Mouse (Mus musculus) megakaryocyte-erythroid progenitor cell, adult 5-6 weeks (primary cell): ENCODE data around the gene Zfp706. TPM values are rescaled to one million over a fixed set of nuclear protein-coding genes. Genes with fewer than 3 reads are reported as not detected.

ENCODE experiments used
- ATAC-seq: replicated peaks from 2 replicates; pipeline ENCODE4 v1.8.0; 2016; ENCODE audit warnings: mild to moderate bottlenecking, inconsistent platforms; ENCODE audit not compliant: severe bottlenecking, poor library complexity, low FRiP score, low TSS enrichment
- total RNA-seq, 2 experiments: library from RNA; stranded (forward) in 1 of 2; stranded (reverse) in 1 of 2; fragments of 200-1000, 215-1000 nt in 1 of 2; fragments of >200 nt in 1 of 2; fragmentation: Nextera tagmentation in 1 of 2; gene quantifications; 2 replicates each; pipeline ENCODE4 v1.2.3; 2014 to 2017

The Zfp706 gene
- total RNA-seq, 2 experiments from 2014 or later: 38.9 to 69.0 TPM

DNA sequence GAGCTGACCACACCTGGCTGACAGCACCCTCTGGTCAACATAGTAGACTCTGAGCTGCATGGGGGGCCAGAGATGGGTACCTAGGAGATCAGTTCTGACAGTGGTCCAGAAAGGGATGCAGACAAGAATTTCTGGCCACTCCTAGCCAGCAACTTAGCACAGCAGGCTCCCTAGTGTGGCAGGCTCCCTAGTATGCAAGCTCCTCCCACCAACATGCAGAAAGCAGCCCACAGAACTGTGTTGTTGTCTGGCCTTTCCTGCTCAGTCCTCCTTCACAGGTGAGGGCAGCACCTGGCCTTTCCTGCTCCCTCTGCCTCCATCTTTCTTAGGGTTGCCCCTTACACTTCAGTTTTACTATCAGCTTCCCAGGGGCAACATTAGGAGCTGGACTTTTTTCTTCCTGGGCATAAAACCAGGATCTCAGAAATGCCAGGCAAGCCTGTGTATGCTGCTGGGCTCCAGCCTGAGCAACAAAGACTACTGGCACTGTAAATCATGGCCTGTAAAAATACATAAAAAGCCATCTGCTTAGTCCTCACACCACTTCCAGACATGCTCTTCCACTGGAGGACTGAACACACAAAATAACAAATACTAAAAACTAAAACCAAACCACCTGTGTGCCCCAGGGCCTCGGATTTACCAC, 22.5 kb downstream of the Zfp706 start:
- ATAC-seq: no peak

DNA sequence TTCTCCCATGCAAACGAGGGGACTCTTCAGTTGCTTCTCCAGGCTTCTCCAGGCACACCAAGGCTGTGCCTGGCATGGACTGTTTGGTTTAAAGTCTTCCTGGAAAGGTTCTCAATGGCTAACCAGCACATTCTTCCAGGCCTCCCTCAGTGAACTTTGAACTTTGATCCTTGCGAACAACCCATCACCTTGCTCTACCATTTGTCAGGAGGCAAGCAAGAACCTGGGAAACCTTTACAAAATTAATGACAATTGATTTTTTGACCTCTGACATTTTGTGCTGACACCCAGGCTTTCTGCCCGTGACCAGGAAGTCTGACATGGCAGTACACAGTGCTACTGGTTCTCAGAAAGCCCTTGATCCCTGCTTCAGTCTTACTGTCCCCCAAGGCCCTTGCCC, 24.1 kb downstream of the Zfp706 start:
- ATAC-seq: no peak

DNA sequence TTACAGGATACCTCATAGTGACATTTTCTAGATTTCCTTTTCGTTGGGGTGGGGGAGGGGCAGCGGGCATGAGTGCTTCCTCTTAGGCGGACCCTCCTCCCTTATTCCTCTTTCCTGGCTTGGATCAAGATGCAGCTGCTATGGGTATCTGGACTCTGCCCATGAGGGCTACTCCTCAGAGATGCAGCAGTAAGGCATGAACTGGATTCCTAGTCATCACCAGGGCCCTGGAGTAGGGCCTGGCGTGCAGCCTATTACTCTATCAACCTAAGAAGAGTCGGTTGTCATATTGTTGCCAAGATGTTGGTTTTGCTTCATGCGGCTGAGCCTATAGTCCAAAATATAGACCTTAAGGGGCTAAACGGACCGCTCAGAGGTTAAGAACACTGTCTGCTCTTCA, 27.3 kb downstream of the Zfp706 start:
- no peak for ATAC-seq

DNA sequence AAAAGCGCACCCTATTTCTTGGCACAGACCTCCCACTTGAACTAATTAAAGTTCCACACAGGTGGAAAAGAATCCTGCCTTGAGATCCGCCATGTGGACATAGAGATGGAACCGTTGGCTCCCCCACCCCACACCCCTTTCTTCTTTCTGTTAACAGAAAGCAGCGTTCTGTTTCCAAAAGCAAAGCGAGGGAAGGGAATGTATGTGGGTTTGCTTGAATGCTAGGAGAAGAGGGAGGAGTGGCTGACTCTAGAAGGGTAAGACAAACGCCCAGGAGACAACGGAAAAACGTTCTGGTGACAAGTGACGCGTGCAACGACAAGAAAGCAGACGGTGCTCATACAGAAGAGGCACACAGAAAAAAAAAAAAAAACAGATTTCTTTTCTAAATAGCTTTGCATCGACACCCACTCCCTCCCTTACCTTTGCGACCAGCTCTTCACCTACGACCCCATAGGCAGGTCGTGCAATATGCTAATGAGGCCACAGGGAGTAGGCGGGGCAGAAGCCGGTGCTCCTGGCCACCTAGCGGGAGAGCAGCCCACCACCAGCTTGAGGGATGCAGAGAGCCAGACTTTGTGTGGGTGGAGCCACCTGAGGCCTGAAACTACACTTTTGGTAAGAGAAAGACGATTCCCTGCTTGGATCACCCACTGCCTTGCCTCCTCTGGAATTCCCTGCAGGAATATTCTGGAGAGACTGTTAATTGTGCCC, 27.9 kb downstream of the Zfp706 start:
- peak; percentile 97 for ATAC-seq

DNA sequence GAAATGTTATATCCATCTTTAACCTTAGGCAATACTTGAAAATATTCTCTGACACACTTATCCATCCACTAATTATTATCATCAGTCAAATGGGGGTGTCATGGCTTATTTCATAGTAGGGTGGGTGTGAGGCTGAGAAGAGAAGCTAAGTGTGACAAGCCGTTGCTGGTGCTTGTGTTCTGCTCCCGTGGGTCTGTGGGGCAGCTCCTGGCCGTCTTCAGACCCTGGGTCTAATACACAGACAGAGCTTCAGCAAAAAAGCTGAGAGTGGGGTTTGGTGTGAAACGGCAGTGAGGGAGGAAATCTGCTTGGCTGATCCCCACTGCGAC, 28.4 kb downstream of the Zfp706 start:
- ATAC-seq: no peak

DNA sequence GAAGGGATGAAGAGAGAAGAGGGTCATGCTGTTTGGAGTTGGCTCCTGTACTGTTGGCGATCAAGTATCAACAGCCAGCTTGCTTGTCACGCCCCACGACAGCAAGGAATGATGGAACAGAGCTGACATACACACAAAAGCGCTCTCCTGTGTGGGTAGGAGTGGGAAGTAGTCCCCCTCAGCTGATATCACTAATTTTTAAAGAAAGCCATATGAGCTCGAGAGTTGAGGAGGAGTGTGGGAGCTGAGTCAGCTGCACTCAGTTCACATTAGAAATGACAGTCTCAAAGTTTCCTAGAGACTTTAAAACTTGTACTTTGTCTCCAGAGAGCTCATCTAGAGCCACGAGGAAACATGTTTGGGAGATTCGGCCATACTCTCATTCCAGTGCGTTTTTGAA, 29.8 kb downstream of the Zfp706 start:
- no peak for ATAC-seq

DNA sequence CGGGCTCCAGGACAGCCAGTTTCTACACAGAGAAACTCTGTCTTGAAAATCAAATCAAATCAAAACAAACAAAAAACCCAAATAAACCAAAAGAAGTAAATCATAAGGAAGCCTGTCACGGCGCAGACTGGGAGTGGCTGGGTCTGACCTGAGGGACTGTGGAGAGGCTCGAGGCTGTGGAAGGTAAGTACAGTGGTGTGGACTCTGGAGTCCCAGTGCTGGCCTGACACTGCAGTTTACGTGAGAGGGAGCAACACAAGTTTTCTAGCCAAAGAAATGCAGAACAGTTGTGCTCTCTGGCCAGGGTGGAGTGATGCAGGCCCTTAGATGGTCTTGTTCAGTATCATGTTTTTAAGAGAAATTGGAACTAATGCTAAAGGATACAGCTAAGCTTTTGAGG, 31.9 kb downstream of the Zfp706 start:
- no peak for ATAC-seq

DNA sequence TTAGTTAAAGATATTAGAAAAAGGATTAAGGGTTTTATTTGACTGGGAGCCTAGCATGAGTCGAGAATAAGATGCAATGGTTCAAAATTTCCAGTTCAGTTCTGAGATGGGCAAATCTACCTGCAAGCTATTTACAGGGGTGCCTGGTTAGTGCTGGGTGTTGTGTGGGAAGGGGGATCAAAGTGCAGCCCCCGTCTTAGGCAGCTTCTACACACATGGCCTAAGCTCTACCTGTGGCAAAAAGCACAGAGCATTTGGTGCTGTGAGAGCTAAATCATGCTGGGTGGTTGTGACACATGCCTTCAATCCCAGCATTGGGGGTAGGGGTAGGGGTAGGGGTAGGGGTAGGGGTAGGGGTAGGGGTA, 32.3 kb downstream of the Zfp706 start:
- no peak for ATAC-seq

DNA sequence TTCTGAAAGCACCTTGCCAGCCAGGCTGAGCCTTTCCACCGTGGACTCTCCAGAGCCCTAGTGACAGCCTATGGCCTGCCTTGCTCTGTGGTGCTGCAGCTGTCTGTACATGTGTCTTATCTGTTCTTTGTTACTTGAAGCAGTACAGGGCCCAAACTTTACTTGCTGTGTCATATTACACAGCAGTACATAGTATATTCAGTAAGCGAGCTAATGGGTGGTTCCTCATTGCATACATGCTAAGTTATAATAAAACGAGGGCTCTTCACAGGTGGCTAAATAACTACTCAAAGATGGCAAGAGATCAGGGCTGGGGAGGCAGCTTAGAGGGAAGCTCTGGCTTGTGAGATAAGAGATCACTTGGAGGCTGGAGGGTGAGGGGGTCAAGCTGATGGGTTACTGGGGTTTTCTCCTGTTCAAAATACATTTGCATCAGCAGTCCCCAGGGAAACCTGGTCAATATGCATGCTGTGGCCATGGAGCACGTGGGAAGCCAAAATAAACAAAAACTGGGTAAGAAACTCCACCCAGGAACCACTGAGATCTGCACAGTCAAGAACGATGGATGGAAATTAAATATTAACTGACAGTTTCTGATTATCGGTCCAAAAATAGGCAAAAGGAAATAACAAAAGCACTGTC, 32.8 kb downstream of the Zfp706 start:
- peak; percentile 78 for ATAC-seq

DNA sequence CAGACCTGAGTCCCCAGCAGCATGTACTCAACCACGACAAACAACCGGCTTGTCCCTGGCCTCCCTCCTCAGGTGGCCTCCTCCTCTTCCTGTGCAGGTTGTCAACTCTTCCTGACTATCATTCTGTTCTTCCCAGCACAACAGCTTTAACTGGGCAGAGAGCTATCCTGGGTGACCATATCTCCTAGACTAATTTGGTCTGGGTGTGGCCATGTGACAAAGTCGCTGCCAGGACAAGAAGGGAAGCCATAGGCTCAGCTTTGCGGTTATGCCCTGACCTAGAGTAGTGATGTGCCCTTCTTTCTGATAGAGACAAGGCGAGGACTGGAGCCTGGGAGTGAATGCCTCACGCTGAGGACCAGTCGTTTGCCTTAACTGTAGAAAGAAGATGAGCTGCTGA, 33.9 kb downstream of the Zfp706 start:
- peak; percentile 41 for ATAC-seq

DNA sequence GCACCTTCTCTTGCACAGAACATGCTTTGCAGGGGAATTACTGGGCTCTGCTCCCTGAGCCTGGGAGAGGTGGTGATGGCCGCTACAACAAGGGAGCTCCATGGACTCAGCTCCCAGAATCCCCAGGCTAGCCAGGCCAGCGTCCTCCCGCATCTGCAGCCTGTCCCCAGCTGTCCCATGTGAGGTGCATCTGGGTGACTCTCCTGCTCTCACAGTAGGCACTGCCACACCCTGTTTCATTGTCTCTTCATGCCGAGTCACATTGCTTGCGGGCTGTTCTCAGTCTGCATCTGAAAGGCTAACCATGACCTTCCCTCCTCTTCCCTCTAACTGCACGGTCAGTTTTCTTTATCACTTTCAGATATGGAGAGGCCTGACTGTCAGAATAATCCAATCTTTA, 34.3 kb downstream of the Zfp706 start:
- ATAC-seq: peak; percentile 47; the same call in 1 of the 2 replicates

DNA sequence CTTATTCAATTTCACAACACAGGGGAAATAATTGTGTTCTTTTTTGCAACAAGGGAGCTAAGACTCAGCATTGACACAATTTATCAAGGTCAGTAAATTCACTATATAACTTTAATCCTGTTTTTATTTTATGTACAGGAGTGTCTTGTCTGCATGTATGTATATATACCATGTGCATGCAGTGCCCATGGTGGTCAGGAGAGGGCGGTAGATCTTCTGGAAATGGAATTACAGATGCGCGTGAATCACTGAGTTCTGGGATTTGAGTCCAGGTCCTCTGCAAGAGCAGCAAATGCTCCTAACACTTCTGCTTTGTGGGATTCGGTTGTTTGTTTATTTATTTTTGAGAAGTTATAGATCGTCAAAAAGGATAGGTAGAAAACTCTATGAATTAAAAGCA, 37.8 kb downstream of the Zfp706 start:
- ATAC-seq: no peak

DNA sequence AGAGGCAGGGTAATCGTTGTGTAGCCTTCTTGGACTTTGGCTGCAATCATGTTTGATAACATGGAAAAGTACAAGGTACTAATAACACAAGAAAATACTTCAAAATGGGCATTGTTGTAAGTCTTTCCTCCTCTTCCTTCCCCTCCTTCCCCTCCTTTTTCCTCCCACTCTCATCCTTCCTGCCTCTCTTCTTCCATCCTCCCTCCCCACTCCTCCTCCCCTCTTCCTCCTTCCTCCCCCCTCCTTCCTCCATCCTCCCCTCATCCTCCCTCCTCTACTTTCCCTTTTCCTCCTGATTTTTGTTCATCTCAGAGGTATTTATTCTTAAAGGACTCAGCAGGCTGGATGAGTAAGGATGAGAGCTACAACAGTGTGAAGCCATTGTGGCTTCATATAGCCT, 39.3 kb downstream of the Zfp706 start:
- ATAC-seq: no peak

DNA sequence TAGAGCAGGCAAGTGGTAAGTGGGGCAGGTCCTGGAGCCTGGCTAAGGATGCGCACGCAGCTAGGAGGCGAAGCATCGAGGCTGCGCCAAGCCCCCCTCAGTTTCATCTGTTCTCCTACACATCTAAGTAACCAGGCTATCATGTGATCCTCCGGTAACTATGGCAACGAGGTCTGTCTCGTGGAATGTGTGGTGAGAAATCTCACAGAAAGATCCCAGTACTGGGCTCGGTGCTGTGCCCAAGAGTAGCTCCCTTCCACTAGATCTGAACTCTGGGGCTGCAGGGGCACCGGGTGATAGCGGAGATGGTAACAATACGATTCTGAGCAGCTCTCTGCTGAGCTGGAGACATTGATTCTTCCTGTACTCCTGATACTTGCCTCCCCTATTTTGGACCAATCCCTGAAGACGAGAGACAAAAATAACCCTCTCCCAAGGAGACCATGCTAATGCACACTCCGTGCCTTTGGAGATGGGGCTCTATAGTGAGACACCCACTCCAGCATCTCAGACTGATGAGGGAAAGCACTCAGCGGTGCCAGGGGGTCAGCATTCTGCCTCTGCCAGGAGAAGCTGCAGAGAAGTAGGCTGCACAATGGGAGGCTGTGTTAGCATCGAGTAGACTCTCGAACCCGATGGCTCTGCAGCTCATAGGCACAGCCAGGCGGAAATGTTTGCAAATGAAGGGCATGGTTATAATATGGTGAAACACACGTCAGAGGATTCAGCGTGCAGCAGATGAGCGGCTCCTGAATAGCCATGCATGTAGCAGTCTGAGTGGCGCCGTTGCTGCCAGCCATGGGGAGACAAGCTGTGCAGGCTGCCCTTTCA, 40.0 kb downstream of the Zfp706 start:
- no peak for ATAC-seq

DNA sequence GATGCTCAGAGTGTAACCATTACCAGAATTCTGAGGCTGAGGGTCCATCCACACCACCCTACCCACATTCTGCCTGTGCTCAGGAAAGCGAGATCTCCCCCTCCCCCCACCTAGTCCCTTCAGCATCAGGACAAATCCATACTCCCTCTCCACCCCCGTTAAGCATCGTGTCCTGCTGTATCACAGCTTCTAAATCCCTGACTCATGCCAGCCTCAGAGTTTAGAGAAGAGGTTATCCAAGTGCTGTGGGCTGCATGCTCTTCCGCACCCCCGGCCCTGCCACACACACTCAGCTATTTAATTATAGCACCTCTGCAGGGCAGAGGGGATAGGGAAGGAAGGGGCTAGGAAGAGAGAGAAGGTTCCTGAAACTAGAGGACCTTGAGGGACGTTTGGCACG, 40.6 kb downstream of the Zfp706 start:
- ATAC-seq: no peak

DNA sequence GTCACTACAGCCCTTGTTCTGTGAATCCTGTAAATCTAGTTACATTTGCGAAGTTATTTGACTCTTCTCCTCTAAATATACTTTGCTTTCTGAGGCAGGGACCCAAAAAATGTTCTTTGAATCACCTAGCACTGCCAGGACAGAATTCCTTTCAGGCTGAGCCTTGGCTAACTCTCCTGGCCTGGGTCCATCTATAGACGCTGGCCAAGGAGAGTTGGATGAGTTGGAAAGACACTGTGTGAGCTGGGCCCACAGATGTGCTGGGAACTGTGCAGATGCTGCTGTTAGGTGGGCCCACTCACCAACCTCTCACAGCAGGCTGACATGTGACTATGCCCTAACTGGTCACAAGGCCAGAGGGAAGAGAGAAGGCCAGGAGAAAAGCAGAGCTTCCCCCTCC, 41.1 kb downstream of the Zfp706 start:
- no peak for ATAC-seq

DNA sequence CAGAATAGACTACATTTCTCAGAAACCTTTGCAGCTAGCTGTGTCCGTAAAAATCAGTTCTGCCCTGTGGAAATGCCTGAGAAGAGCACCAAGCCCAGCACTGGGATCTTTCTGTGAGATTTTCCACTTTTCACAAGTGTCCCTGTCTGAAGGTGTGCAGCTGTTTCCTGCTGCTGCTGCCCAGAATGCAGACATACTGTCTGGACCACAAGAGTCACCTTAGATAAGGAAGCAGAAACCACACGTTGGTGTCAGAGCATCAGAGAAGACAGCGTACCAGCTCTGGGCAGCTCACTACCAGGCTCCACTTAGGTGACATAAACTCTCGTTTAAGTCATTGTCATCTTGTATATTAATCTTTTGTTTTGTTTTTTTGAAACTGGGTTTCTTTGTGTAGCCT, 41.8 kb downstream of the Zfp706 start:
- ATAC-seq: peak; percentile 46; the same call in 1 of the 2 replicates

DNA sequence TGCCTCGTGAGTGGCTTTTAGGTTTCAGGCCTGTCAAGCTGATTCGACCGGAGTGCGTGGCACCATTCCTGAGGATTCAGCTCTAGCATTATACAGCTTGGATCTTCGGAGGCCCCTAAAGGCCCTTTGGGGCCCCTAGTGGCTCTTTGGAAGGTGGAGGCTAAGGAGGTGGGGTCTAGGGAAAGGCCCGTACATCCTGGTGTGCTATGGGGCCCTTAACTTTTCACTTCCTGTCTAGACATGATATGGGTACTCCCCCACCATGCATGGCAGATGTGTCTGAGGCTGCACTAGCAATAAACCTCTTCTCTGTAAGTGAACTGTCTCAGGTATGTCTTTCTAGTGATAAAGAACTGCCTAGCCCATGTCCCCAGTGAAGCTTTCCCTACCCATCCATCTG, 44.6 kb downstream of the Zfp706 start:
- ATAC-seq: no peak

DNA sequence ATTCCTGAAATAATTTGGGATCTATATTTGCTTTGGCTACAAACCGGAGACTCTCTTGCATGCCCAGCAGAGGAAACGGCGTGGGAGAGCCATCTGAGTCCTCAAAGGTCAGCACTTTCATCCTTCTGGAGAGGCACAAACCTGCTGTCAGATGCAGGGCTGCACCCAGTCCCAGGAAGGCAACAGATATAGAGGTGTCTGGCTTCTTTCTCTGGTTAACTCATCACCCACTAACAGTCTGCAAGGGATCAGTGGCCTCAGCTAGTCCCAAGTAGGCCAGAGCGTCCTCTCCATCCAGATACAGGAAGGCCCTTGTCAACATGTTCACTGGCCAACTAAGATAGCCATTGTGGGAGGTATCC, 46.7 kb downstream of the Zfp706 start:
- ATAC-seq: no peak
